Mouse (Mus musculus): ENCODE data around the gene Thbs3. TPM values are rescaled to one million over a fixed set of nuclear protein-coding genes. Genes with fewer than 3 reads are reported as not detected.

Gene Thbs3
- 1 to 10 TPM; 3.4 to 3.6 TPM for polyA plus RNA-seq (2017; shearing (Covaris generic))

DNA sequence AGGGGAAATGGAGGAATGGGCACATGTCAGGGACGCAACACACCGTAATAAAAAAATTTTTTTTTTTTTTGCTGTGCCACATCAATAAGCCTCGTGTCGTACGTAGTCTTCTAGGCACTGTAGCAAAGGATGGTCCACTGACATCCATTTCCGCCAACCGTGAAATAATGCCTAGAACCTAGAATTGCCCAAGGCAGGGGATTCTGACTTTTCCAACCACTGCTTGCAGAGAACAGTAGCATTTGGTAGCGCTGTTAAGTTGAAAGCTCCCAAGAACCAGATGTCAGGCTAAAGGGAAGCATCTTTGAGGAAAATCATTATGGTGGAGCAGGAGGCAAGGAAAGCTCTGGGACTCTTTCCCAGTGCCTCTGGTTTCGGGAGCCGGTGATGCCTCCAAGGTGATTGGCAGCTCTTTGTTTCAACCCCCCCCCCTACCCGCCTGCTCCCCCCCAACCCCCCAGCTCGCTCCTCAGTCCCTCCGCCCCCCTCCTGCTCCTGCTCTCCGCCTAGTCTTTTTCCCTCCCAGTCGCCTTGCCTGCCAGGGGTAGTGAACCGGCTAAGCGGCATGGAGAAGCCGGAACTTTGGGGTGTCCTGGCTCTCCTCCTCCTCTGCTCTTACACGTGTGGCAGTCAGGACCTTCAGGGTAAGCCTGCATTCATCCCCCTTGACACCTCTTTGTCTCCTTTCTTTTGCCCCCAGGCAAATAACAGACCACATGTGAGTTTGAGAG lies at the start of gene Thbs3:
Gene Thbs3 (plus strand): TSS at position 500 of the 731 bp plus-strand sequence.
- ATAC-seq = peak; percentile 56

DNA sequence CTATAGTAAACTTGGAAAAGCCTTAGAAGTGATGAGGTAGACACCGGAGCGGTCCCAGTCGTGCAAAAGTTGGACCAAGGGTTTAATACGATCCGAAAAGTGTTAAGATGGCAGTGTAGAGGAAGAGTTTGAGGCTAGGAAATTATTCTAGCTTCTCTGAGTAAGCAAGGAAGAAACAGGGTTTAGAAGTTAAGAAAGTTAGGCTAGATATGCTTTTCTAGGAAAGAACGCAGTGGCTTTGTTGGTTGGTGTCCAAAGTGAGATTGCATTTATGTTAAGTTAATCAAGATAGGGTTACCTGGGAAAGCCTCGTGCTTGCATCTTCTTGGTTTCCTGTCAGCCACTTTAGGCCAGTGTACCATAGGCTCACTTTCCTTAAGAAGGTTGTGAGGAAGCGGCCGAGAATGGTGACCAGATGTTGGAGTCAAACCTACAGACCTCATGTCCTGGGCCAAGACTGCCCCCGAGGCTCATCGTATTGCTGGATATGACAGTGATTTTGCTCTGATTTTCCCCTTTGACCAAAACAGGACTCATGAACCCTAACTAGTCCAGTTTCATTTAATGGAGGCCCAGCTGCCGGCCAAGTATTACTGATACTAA lies 49.6 kb upstream of the Thbs3 start:
- no peak for ATAC-seq

- ATAC-seq = no peak
Measured at GRCm38 (mm10) chr3:89166945-89167344, 48.0 kb upstream of the Thbs3 start.

DNA sequence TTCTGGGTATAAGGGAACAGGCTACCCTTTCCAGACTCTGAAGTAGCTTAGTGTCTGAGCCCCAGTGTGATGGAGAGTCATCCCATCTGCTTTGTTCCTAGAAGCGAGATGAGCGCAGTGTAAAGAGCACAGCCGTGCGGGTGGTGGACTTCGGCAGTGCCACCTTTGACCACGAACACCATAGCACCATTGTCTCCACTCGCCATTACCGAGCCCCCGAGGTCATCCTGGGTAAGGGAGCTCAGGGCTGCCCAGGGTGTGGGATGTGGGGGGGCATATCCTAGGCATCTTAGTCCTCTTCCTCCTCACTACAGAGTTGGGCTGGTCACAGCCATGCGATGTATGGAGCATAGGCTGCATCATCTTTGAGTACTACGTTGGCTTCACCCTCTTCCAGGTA lies 40.1 kb upstream of the Thbs3 start:
- no peak for ATAC-seq

- ATAC-seq = no peak
Measured at GRCm38 (mm10) chr3:89175544-89175943, 39.4 kb upstream of the Thbs3 start.

DNA sequence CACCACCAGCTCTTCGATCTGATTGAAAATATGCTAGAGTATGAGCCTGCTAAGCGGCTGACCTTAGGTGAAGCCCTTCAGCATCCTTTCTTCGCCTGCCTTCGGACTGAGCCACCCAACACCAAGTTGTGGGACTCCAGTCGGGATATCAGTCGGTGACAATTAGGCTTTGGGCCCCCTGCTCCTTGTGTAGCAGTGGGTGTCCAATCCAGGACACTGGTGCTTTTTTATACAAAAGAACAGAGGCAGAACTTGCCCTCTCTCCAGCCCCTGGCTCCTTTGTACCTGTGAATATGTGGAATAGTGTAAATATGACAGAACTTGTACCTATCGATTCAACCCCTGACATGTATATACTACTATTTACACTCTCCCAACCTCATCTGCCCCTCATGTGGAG lies 38.6 kb upstream of the Thbs3 start:
- no peak for ATAC-seq

DNA sequence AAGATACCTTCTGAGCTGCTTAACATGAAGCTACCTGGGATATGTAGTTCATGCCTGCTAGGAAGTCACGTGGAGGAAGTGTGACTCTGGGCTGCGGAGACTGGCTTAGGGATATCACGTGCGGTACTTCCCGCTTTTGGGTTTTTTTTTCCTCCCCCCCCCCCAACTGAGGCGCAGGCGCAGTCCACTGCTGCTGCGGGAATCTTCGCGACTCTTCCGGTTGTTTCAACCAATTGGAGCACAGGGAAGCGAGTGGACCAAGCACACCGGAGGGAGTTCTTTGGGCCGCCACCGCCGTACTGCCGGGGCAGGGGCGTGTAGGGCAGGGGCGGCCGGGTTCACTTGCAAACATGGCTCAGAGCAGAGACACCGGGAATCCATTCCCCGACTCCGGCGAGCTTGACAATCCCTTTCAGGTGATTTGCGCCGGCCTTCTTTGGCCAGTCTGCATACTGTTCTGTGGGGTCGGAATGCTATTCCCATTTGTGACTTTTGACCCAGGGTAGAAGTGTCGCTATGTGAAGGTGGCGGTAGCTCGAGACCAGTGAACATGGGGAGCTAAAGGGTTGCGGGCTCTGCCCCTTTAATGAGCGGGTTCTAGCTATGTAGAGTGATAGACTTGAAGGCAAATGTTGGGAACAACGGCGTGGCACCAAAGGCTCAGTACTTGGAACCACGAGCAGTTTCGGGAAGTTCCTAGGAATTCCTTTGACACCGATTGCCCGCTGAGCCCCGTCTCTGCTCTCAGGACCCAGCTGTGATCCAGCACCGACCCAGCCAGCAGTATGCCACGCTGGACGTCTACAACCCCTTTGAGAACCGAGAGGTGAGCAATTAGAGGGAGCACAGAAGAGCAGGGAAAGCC lies 37.5 kb upstream of the Thbs3 start, which contains the start of gene Scamp3:
Gene Scamp3 (plus strand): TSS at position 232 of the 865 bp plus-strand sequence.
- ATAC-seq = peak; percentile 98

DNA sequence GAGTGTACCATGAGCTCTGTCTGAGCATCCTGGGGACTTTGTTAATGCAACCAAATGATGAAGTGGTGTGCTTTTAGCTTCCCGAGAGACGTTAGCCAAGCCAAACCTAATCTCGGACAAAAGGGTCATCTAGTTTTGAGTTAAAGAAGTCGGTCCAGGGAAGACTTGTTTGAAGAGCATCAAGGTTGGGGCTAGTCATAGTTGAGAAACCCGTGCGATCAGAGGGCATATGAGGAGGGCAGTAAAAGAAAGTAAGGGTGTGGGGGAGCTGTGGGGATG lies 36.9 kb upstream of the Thbs3 start:
- ATAC-seq = no peak

- ATAC-seq = no peak
Measured at GRCm38 (mm10) chr3:89179056-89179455, 35.9 kb upstream of the Thbs3 start.

DNA sequence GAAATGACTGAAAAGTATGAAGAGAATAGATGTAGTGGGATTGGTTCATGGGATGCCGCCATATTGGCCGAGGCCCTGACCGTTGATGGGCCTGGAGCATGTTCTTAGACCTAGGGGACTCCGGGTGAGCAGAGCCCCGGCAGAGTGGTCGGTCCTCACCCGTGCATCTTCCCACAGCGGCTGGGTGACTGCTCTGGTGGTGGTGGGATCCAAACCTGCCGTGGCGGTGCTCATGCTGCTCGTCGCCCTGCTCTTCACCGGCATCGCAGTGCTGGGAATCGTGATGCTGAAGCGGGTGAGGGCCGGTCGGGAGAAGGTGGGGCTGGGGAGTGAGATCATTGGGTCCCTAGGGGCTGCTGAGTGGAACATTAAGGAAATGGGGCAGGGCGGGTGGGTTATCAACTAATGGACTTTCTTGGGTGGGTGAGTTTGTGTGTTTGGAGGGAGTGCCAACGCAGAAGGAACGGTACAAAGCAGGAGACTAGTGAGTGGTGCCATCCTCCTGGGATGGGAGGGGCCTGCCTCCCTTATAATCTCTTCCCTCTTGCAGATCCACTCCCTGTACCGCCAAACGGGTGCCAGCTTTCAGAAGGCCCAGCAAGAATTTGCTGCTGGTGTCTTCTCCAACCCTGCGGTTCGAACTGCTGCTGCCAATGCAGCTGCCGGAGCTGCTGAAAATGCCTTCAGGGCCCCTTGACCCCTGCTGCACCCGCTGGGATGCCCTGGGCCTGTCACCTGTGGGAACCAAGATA lies 33.1 kb upstream of the Thbs3 start:
- ATAC-seq = no peak

- ATAC-seq = peak; percentile 43
Measured at GRCm38 (mm10) chr3:89182531-89183057, 32.4 kb upstream of the Thbs3 start.

DNA sequence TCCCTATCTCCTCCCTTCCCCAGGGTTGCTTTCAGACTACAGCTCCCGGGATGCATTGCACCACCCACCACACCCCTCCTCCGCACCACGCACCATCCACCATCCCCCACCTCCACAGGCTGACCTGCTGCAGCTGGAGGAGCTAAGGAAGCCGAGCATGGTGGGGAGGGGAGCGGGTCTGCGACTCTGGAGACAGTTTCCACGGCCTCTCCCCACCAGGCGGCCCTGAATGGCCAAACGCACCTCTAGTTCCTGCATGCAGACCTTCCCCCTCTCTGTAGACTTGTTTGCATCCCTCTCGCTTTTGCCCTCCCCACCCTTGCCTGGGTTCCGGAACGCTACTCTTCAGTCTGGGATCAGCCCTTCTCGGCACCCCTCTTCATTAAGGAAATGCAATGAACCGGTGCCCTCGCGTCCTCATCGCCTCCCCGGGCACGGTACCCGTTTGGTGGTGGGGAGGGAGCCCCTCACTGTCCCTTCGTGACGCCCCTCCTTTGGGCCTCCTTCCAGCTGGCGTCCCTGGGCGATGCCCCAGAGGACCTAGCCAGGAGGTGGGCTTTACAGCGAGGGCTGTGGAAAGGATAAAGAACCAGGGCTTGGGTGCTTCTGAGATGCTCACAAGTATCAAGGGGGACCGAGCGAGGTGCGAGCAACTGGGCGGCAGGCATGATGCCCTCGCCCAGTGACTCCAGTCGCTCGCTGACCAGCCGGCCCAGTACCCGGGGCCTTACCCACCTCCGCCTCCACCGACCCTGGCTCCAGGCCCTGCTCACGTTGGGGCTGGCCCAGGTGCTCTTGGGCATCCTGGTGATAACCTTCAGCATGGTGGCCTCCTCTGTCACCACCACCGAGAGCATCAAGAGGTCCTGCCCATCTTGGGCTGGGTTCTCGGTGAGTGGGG lies 31.7 kb upstream of the Thbs3 start, which contains the start of gene Fam189b:
Gene Fam189b (plus strand): TSS at position 86 of the 901 bp plus-strand sequence.
- peak; percentile 72 for ATAC-seq

GRCm38 (mm10) chr3:89183959-89184315 lies 31.0 kb upstream of the Thbs3 start:
- no peak for ATAC-seq

DNA sequence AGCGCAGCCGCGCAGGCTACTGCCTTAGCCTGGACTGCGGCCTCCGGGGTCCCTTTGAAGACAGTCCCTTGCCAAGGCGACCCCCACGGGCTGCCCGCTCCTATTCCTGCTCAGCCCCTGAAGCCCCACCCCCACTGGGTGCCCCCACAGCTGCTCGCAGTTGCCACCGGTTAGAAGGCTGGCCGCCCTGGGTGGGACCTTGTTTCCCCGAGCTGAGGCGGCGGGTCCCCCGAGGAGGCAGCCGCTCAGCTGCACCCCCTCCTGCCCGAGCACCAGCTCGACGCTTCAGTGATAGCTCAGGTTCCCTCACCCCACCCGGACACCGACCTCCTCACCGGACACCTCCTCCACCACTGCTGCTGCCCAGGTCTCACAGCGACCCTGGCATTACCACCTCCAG lies 27.8 kb upstream of the Thbs3 start:
- no peak for ATAC-seq

DNA sequence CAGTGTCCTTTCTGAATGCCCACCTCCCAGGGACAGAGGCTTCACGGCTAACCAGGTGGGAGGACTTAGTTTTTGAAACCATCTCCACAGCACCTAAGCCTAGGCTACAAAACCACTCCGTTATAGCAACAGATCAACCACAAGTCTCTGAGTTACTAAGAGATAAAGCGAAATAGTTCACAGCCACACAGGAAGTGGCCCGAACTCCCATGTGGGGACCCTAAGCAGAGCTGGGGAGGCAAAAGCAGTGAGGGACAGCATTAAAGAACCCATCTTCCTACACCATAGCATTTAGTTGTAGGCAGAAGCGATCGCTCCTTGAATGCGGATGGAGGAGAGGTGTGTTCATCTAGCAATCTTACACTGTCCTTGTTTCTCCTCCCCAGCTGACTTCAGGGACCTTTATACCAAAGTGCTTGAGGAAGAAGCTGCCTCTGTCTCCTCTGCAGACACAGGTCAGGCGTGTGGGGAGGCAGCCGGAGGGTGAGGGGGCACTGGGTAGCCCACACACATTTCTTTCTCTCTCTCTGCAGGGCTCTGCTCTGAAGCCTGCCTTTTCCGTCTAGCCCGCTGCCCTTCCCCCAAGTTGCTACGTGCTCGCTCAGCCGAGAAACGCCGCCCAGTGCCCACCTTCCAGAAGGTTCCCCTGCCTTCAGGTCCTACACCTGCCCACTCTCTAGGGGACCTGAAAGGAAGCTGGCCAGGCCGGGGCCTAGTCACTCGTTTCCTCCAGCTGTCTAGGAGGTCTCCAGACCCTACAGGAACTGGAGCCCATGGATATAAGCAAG lies 27.1 kb upstream of the Thbs3 start:
- peak; percentile 55 for ATAC-seq

DNA sequence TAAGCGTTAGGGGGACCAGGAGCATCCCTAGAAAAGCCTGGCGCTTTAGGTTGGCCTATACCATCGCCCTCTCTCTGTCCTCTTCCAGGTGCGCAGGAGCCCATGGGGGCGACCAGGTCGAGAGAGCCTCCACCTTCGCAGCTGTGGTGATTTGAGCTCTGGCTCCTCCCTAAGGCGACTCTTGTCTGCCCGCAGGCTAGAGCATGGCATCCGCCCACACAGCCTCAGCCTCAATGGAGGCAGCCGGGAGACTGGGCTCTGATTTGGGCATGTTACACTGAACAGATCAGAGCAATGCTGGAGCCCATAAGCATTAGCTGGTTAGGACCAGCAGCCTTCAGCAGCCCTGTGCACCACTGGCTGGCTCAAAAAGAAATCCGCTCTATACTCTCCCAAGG lies 26.5 kb upstream of the Thbs3 start:
- peak; percentile 46 for ATAC-seq

GRCm38 (mm10) chr3:89190436-89190835 lies 24.5 kb upstream of the Thbs3 start:
- peak; percentile 64 for ATAC-seq

- ATAC-seq = no peak
Measured at GRCm38 (mm10) chr3:89193351-89193750, 21.6 kb upstream of the Thbs3 start.

GRCm38 (mm10) chr3:89193853-89194252 lies 21.1 kb upstream of the Thbs3 start:
- ATAC-seq = peak; percentile 50

All from CD4-positive, CD25-positive, alpha-beta regulatory T cell, adult 4 months (primary cell).